Mouse (Mus musculus): ENCODE measurements around the gene Gm29094.
"Not testable (repeated sequence)": the region's sequence is repeated elsewhere in the genome, so short reads cannot be mapped to it uniquely, and the experiment has no call there.

Gene Gm29094
- long read RNA-seq, experiment 1, result 0 reads
- long read RNA-seq, experiment 2, result 0 reads

DNA sequence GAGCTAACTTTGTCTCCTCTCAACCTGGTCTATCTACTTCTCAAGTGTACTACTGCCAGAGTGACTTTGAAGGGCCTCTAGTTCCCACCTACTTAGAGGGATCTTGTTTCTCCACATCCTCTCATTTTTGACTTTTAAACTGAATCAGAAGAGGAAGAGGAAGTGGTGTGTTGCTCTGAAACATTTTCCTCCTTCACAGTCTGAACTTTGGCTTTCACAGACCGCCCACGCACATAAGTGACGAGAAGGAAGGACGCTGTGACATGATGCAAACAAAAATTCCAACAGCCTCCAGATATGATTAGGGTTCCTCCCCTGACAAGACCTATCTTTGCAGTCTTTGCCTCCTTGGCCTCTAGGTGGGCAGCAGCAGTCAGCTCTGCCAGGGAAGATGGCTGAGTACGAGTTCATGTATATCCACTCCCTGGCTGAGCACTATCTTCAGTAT is at the start of gene Gm29094, which contains the start of gene Bcl2a1b:
TSS of gene Gm29094 (plus strand) at position 411 of the 448 bp plus-strand sequence.
TSS of gene Bcl2a1b (plus strand) at position 241 of the 448 bp plus-strand sequence.
- intact Hi-C loops (cut with DNase I), result not testable (repeated sequence)

DNA sequence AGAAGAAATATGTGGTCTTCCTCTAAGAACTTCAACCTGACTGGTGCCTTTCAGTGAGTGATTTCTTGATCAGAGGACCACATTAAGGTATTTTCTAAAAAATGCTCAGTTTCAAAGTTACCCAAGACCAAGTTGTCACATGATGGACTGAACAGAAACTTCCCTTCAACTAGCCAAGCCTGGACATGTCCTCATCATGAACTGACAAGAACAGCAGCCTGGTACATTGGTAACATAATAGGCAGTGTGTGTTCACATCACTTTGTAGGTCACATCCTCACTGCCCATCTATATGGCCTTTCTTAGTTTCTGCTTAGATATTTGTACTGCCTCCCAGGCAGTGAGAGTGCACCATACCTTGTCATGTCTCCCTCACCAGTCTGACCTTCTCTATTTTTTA is 26.6 kb upstream of the Gm29094 start:
- intact Hi-C loops (cut with DNase I), result not testable (repeated sequence)

DNA sequence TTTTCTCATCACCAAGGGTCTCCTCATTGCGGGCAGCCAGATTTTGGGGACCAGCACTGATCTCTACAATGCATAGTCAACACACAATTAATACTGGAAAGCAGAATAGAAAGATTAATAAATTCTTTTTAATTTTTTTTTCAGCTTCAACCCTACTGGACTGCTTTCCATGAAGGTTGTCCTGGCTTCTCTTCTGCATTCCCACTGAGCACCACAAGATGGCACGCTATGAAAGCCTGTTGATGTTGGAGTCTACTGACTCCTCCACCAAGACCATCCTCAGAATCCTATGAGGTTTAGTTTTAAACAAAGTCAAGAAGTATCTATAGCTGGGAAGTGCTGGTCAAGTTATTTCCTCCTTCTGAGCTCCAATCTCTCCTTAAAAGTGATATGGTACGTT is 20.3 kb upstream of the Gm29094 start:
- intact Hi-C loops (cut with DNase I), result not testable (repeated sequence)

DNA sequence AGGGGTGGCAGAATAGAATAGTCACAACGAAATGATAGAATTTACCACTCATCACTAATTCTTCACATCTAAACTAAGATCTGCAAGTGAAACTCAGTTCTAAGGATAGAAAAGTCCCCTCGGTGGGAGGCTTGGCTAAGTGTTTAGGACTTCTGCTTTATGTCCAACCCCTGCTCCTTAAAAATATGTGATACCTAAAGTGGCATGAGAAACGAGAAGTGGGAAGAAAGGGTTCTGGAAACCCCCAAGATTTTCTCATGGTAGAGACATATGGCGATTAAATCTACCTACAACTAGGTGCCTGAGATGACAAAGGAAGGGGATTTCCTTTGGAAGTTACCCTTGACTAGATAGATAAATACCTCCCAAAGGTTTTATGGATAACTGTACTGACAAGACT is 19.7 kb upstream of the Gm29094 start:
- intact Hi-C loops (cut with DNase I), result not testable (repeated sequence)

DNA sequence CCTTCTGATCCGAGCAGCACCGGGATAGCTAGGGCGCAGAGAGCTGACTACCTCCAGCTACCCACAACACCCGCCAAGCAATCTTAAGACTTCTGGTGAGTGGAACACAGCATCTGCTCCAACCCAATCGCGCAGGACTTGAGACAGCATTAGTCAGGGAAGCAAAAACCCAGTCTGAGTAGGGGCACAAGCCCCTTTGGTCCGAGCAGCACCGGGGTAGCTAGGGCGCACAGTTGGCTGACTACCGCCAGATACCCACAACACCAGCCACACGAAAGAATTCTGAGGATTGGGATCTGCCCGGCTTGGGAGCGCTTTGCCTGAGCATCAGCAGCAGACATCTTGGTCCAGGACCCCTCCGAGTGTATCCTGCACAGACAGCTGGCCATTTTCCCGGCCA is 12.2 kb upstream of the Gm29094 start:
- intact Hi-C loops (cut with DNase I), result not testable (repeated sequence)

DNA sequence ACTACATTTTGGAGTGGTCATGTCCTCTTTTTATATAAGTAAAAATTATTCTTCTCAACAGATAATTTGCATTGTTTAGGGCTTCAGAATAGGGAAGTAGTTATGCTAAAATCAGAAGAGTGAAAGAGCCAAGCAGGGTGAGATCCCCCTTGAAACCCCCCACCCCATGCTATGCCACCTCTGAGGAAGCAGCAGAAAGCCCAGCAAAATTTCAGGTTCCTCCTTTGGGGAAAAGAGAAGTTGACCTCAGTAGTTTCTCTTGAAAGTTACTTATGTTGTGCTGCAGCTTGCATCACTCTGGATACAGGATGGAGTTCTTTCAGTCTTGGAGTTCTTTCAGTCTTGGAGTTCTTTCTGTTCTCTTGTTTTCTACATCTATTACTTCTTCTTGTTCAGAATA is 3.7 kb upstream of the Gm29094 start:
- intact Hi-C loops (cut with DNase I), result not testable (repeated sequence)

DNA sequence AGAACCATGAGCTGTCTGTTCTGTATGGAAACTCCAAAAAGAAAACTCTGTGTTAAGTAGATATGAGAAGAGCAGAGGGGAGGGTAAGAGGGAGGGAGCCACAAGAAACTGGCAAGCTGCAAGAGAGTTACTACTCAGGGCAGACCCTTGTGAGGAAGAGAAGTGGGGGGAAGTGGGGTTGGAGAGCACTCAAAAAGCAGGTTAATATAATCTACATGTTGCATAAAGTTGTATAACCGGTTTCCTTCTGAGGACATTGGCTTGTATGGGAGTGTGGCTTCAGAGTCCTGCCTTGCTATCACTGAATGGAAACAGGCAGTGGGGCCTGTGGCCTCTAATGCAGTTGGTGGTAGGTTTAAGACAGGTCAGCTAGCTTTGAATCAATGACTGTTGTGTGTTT is 1.7 kb upstream of the Gm29094 start:
- intact Hi-C loops (cut with DNase I), result not testable (repeated sequence)

DNA sequence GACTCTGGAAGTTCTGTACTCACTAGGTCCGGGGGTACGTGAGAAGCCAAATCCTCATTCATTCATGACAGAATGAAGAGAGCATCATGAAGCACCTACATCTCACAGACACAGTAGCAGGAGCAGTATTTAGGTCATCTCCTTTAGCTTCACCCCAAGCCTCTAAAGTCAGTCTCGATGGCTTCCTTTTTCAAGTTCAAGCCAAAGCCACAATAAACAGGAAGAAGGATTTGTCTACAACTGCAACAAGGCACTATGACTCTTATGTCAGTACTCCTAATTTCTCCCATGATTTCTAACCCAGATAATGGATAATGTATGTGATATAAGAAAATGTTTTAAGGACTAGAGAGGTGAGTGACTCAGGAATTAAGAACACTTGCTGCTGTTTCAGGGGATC is 830 bp upstream of the Gm29094 start:
- intact Hi-C loops (cut with DNase I), result not testable (repeated sequence)

DNA sequence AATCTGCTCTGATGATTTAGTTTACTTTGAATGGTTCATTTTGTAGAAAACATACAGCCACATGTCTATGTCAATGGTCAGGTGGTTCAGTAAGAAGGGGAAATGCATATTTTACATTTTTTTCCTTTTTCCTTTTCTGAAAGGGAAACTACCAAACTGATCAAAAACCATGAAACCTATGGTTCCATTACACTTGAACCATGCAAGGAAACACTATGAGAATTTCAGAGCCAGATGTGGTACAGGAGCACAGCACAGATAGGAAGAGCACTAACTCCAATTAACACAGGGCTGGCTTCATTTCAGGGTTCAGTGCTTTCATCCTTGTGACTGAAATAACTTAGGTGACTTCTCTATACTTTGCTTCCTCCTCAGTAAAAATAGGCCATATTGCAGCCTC is 3.1 kb downstream of the Gm29094 start:
- intact Hi-C loops (cut with DNase I), result not testable (repeated sequence)

DNA sequence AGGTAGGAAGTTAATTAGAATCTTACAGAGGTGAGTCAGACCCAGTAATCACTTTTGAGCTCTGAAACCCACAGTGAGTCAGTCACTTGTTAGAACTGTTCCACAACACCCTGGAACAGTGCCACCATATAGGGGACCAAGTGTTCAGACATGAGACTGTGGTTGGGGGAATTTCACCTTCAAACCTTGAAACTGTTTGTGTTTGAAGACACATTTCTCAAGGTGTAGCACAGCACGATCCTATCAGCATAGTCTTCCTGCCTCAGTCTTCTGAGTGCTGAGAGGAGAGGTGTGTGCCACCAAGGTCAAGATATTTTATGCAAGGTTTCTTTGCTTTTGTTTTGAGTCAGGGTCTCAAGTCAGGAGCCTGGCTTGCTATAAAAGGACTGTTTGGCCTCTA is 9.8 kb downstream of the Gm29094 start:
- intact Hi-C loops (cut with DNase I), result not testable (repeated sequence)

DNA sequence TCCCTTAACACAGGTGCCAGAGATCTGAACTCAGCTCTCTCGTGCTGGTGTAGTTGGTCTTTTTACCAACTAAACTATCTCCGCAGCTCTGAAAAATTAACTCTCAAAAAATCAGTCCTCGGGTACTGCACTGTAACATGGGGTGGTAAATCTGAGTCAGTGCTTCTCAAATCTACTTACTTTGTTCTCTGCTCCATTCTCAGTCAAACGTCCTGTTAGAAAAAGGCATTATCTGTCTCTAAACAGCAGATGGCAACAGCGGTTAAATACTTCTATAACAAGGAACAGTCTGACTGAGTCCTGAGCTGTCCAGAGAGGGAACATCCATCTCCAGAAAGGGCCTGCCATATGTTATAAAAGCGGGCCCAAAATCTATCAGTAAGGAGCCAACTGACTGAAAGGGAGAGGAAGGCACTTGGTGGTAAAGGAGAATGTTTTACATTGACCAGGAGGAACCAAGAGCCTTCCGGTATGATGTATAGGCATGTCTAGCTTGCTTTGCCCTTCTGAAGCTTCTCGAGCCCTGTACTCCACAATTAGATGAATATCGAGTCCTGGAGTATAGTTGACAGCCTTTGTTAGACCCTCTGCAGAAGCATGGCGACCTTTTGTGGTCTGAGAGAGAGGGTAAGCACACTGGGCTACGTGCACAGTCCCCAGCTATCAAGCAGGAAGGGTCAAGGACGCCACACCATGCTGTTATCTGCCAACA is 11.3 kb downstream of the Gm29094 start, which contains the start of gene Mthfs:
TSS of gene Mthfs (plus strand) at position 324 of the 712 bp plus-strand sequence.
- intact Hi-C loops (cut with DNase I), result not testable (repeated sequence)

DNA sequence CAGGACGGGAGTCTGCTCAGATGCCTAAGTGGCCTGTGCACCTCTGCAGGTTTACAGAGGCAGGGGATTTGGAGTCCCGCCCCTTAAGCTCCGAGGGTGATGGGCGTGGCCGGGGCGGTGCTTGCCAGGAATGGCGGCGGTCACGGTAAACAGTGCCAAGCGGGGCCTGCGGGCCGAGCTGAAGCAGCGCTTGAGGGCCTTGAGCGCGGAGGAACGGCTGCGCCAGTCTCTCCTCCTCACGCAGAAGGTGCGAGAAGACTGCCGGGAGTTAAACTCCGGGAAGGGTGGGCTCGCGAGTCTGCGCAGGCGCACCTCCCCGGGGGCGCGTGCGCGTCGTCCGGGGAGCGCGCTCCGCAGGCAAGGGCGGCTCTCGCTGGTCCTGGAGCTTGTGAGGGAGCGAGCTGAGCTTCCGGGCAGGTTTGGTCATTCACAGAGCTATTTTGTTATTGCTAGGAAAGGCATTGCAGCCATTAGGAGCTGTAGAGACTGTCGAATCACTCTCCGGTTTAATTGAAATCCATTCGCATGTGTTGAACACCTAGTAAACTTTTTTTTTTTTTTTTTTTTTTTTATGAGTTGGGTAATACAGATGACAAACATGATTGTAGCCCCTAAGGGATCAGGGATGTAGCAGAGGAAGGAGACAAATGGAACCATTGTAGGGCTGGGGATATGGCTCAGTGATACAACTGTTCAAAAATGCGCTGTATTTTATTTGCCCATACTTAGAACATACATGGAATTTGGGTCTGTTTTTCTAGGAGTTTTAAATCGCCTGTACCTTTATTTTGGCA is 12.1 kb downstream of the Gm29094 start:
- intact Hi-C loops (cut with DNase I), result not testable (repeated sequence)

DNA sequence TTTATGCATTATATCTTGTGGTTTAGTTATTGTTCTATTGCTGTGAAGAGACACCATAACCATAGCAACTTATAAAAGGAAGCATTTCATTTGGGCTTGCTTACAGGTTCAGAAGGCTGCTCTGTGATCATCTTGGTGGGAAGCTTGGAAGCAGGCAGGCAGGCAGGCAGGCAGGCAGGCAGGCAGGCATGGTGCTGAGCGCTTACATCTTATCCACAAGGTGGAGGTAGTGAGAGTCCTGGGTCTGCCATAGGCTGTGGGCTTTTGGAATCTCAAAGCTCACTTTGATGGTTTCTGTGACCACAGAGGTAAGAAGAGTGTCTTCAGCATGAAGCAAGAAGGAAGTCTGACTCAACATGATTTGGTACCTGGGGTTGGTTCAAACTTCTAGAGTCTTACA is 13.2 kb downstream of the Gm29094 start:
- intact Hi-C loops (cut with DNase I), result not testable (repeated sequence)

DNA sequence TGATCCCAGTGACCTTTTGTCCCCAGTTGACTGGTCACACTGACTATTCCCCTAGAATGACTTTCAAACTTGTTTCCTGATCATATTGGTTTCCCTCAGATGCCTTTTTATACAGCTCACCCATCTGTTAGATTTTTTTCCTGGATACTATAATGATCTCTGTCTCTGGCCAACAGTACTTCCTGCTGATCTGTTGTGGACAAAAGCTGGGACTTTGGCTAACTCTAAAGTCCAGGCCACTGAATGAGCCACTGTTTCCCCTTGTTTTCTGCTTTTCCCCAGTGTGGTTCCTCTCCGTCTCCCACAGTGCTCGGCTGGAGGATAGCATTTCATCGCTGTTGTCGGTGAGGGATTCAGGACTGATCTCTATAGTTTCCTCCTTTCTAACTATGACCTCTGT is 19.0 kb downstream of the Gm29094 start:
- intact Hi-C loops (cut with DNase I), result not testable (repeated sequence)

DNA sequence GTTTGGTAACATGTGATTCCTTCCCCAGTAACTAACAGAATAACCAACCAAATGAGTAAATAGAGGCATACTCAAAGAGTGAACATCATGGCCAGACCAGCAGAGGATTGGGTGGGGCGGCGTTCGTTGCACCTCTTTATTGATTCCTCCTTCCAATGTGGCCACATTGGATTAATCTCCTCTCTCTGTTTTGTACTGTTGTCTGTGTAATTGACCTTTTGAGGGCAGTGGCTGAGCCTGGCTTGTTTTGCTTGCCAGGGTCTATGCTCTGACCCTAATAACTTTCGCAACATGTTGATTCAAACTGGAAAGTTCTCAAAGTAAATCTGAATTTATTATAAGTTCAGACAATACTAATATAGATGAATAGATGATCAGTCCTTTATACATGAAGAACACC is 20.5 kb downstream of the Gm29094 start:
- intact Hi-C loops (cut with DNase I), result not testable (repeated sequence)

DNA sequence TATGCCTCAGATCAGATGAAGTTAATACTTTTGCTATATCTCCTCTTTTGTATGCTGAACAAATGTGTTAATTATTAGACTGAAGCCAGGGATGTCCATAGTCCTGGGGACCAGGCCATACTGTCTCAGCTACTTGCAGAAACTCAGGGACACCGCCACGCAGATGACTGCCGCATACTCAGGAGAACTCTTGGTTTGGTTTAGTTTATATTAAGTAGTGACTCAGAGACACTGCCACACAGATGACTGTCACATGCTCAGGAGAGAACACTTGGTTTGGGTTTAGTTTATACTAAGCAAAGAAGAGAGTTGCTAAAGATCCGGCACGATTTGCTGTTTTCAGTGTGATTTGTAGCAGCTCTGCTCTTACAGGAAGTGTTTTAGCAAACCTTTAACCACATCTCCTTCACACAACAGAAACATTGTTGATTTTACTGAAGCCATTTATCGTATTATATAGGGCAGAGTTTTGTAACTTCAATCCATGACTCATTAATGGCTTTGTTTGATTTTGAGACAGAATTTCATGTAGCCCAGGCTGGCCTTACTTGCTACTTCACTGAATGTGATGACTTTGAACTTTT is 21.6 kb downstream of the Gm29094 start:
- intact Hi-C loops (cut with DNase I), result not testable (repeated sequence)

DNA sequence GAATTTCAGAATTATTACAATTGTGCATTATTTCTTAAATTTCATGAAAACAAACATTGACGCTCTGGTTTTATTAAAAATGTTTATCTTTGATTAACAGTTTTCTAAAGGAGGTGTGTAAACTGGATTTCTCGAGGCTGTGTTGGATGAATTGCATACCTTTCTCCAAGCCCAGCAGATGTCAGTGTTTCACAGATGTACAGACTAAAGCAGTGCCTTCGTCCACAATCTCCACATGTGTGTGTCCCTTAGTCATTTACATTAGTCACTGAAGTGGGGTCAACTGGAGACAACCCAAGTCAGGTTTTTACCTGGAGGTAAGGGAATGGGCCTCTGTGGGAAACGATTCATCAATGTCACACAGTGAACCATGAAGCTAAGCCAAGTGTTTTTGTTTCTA is 26.9 kb downstream of the Gm29094 start:
- intact Hi-C loops (cut with DNase I), result loop anchor here (5.0 kb wide), 2 partner anchors 451 to 519 kb away; no protein-coding TSS in a partner anchor

DNA sequence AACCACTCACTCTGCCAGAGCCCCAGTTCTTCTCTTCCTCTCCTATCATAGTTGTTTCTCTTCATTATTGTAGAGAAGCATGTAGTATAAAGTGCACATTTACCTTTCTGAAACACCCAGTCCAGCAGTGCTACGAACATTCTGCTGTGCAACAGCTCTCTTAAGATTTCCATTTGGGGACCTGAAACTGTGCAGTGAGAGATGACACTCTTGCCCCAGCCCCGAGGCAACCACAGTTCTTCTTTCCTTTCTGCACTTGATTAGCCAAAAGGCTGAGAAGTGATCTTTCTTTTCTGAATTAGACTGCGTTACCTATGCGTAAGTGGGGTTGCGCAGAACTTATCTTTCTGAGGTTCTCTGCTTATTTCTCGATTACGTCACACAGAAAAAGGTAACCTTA is 28.9 kb downstream of the Gm29094 start:
- intact Hi-C loops (cut with DNase I), result loop anchor here (5.0 kb wide), 2 partner anchors 449 to 521 kb away; no protein-coding TSS in a partner anchor

DNA sequence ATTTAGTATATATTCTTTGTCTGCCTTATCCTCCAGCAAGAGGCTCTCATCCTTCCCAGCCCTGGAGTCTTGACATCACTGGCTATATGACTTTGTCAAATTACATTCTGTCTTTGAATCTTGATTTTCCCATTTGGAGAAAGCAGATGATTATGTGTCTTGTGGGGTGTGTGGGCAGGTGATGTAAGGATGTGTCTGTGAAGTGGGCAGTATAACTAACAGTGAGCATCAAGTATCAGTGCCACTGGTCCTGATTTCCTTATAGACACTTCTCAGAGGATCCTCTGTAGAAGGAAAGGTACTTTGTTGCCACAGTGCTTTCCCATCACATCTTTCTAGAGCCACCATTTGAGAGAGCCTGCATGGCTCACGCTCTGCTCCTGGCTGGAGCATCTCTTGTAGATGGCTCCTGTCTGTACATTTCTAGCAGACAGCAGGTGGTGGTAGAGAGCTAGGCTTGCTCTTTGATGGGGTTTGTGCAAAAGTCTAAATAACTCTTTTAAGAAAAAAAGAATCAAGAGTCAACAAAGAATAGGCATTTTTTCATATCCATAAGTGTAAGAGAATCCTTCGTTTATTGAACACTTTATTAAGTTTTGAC is 31.8 kb downstream of the Gm29094 start:
- intact Hi-C loops (cut with DNase I), result not testable (repeated sequence)

DNA sequence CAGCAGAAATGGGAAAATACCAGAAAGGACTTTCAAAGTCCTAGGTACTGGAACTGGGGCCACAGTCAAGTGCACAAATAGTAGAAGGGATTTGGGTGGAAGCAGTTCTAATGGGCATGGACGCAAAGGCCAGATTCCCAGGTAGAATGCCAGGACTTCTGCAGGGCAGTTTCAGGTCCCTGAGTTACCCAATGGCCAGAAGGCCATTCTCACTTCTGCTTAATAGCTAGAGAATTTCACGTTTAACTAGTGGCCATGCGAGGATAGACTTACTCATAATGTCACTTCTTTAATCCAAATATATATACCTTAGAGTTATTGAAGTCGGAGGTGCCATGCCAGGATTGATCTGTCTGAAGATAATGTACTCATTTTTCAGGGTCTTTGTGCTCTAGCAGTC is 38.0 kb downstream of the Gm29094 start:
- intact Hi-C loops (cut with DNase I), result not testable (repeated sequence)

DNA sequence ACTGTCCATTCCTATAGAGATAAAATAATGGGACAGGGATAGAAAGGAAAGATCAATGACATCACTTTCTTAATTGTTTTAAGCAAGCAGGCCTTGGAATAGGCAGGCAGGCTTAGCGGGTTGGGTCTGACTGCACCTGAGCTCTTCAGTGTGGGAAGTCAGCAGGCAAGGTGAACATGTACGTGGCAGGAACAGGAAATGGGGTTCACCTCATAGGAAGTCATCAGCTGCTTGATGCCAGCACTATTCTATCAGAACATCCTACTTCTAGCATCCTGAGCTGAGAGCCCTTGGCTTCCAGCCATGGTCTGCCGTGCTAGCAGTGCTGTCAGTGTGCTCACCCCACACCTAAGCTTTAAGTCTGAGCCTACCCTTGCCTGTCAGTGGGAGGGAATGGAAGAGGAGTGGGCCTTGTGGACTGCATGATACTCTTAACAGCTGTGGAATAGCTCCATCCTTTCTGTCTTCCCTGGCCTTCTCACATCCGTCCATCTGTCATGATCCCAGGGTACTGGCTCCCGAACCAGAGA is 39.9 kb downstream of the Gm29094 start:
- intact Hi-C loops (cut with DNase I), result not testable (repeated sequence)

Measured in adrenal gland (tissue).